Mouse (Mus musculus) C2C12 (cell line): ENCODE measurements around the gene Ces2g.

Experiments
- CEBPB ChIP-seq: IDR thresholded peaks from one replicate; pipeline ENCODE4 v1.6.1; 2011; ENCODE audit warnings: low read depth, mild to moderate bottlenecking, control low read depth, moderate library complexity
- CTCF ChIP-seq: IDR thresholded peaks from one replicate; pipeline ENCODE4 v1.5.1; 2011; ENCODE audit not compliant: control insufficient read depth, insufficient read depth, insufficient read length
- FOSL1 ChIP-seq: IDR thresholded peaks from one replicate; pipeline ENCODE4 v1.8.0; 2011; ENCODE audit warnings: mild to moderate bottlenecking, low read length; ENCODE audit not compliant: poor library complexity, insufficient read depth, severe bottlenecking
- MAX ChIP-seq: IDR thresholded peaks from one replicate; pipeline ENCODE4 v1.6.1; 2011; ENCODE audit warnings: mild to moderate bottlenecking, control low read depth
- MYOD1 ChIP-seq: IDR thresholded peaks from one replicate; pipeline ENCODE4 v1.6.1; 2011; ENCODE audit warnings: low read depth; ENCODE audit not compliant: control insufficient read depth, insufficient read length
- USF1 ChIP-seq: IDR thresholded peaks from one replicate; pipeline ENCODE4 v1.6.1; 2011; ENCODE audit warnings: low read depth, mild to moderate bottlenecking, control low read depth, moderate library complexity

GRCm38 (mm10) chr8:105014391-105014790 is 52.9 kb downstream of the Ces2g start:
- TF ChIP-seq MYOD1, result no peak
- no peak for TF ChIP-seq CTCF
- no peak for TF ChIP-seq USF1
- no peak for TF ChIP-seq MAX
- no peak for TF ChIP-seq CEBPB
- TF ChIP-seq FOSL1, result no peak
